Mouse (Mus musculus) ovary, adult 10 weeks (tissue): ENCODE measurements around the gene L3mbtl4. TPM values are rescaled to one million over a fixed set of nuclear protein-coding genes. Genes with fewer than 3 reads are reported as not detected.

Source experiments
- polyA plus RNA-seq: library from polyadenylated mRNA; stranded (reverse); fragments of 350-450 nt; fragmentation: Illumina TruSeq; extraction: RNeasy Lipid Tissue Mini Kit (QIAGEN cat#74804); gene quantifications from one replicate; pipeline ENCODE4 v1.2.3, GENCODE M21; 2014

The L3mbtl4 gene
- polyA plus RNA-seq: 0.26 TPM

DNA sequence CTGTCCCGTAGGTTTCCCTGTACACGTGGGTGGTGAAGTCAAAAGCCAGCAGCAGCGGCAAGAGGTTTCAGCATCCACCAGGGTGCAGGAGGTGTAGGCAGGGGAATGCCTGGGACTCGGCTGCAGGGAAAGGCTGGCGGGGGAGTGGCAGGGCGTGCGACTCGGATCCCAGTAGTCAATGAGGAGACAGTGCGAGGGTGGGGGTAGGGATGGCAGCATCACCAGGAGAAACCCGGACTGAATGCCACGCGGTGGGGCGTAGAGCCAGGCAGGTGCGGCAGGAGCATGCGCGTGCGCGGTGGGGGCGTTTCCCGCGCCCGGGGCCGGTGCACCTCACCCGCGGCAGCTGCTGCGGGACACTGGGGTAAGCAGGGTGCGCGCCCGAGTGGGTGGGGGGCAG, at the start of gene L3mbtl4:
Gene L3mbtl4 (plus strand): TSS at position 271 of the 400 bp plus-strand sequence.

GRCm38 (mm10) chr17:68826323-68826722, 552.7 kb downstream of the L3mbtl4 start, which contains the start of gene Tmem200c:
TSS of gene Tmem200c (plus strand) at chr17:68826623.

